Mouse (Mus musculus) T-helper 17 cell (primary cell): ENCODE data around the gene Gltp.

ENCODE experiments used
- in situ Hi-C, 2 experiments: fragments of 300-600 bp; cut with MboI, MseI; formaldehyde crosslinking; loops; 1 replicate in 1 of 2; 2 replicates in 1 of 2; pipeline ENCODE4 v1.15.1; 2025; ENCODE audit warnings: high pct_unique_total_duplicates in 2 of 2

Gene Gltp

DNA sequence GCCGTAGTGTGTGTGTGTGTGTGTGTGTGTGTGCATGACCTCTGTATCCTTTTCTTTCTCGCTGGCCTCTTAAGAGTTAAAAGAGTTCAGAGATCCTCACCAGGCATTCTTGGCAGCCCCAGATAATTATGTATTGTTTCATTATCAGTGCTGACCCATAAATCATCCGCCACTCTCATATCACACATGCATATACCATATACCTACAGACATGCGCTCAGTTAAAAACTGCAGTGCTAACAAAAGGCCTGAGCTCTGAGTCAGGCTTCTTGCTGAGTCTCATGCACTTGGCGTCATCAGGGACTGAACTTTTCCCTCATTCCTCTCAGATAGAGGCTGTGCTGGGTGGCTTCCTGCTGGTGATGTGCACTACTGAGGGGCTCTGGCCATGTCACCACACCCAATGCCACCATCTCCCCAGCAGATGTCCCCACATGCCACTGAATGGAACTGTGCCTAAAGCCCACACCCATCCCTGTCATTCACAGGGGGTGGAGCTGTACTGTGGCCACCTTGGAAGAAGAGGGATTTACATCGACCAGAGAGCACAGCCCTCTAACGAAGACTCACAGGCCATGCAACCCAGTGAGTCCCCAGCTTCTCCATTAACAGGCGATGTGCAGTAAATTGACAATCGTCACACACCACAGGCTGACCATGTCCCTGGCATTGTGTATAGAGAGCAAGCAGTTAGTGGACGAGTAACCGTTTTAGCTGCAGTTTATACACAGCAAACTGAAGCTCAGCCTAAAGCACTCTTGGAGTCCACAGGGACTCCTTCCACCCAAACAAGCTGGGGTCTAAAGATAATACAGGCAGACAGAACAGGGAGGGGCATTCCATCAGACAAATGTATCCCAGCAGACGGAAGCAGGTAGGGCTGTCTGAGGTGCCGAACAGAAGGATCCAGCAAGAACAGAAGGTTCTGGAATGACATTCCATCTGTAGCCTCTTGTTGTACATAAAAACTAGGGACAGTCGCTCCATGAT lies 11.9 kb upstream of the Gltp start:
- in situ Hi-C loops: no loop called here

DNA sequence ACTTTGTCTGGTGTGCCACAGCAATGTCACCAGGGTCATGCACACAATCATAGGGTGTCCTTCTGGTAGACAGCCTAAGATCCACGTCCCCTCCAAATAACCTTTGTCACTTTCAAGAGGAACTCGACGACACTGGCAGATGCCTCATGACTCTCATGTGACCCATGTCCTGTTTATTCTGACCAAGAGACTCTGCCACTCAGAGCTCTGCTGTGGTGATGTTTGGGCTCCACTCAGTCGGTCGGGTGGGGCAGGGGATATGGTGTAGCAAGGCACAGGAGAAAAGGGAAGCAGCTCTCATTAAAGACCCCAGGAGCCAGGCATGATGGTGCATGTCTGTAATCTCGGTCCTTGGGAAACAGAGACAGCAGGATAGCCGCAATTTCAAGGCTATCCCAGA lies 8.2 kb upstream of the Gltp start:
- in situ Hi-C loops: no loop called here

DNA sequence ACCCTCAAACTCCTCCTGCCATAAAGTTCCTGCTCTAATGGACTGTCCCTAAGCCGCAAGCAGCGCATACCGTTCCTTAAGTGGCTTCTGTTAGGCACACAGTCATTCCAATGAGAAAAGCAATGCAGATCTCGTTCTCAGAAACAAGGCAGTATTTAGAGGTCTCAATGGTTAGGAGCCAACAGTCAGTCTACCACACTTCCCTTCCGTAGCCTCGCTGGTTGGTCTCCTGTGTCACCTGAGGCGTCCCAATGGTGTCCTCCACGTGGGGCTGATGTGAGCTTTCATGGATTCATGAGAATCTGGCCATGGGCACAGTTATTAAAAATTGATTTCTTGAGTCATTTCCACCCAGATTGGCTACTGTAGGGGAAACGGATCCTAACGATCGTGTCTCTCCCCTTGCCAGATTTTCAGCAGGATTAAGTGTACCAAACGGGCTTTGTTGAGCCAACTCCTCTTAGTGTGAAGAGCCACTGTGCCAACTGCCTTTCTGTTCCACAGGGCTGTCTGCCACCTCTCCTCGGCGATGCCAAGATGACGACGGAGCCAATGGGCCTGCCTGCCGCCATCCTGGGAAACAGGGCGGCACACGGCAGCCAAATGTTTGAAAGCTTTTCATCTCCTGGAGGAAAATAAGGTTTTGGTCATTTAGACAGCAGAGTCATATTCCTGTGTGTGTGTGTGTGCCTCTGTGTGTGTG lies 7.4 kb upstream of the Gltp start:
- in situ Hi-C loops: no loop called here

DNA sequence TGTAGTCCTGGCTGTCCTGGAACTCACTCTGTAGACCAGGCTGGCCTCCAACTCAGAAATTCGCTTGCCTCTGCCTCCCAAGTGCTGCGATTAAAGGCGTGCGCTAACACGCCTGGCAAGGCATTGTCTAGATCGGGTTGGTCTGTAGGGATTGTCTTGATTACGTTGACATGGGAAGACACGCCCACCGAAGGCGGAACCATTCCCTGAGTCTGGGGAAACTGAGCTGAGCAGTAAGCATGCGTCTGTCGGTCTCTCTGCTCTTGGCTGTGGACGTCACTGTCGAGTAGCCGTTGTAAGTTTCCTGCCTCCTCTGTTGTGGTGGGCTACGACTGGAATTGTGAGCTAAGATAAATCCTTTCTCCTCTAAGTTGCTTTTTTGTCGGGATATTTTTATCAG lies 6.2 kb upstream of the Gltp start:
- in situ Hi-C loops: no loop called here

DNA sequence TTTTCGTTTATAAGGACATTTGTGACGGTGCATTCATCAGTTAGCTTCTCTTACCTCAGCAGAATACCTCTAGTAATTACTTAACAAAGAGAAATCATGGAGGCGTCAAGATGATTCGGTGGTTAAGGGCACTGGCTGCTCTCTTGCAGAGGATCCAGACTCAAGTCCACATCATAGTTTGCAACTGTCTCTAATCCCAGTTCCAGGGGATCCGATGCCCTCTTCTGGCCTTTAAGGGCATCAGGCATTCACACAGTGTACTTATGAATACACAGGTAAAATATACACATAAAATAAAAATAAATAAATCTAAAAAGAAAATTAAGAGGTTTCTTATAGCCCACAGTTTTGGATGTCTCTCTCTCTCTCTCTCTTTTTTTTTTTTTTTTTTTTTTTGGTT lies 5.0 kb upstream of the Gltp start:
- in situ Hi-C loops: no loop called here

DNA sequence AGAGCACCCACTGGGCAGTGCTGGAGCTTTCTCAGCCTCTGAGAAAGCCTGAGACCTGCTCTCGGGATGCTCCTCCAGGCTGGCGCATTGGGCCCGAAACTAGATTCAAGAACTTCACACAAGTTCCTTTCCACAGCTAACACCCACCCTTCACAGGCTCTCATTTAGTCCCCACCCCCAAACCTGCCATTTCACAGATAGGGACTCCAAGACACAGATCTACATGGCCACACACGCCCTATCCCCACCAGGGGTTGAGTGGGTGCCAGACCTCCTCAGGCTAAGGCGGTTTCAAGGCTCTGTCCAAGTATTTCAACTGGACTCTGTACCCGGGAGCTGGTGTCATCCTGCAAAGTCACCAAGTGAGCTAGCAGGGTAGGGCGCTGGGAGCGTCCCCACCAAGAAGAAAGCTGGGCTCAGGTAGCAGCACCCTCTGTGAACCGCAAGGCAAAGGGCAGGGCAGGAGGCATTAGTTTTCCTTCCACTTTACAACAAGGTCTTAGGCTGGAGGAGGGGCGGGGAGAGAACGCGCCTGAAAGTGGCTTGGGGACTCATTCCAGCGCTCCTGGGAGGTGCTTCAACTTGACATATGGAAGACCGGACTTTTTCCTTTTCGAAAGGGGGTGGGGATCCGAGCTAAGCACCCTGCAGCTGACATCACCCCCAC lies 951 bp downstream of the Gltp start:
- in situ Hi-C loops: no loop called here

DNA sequence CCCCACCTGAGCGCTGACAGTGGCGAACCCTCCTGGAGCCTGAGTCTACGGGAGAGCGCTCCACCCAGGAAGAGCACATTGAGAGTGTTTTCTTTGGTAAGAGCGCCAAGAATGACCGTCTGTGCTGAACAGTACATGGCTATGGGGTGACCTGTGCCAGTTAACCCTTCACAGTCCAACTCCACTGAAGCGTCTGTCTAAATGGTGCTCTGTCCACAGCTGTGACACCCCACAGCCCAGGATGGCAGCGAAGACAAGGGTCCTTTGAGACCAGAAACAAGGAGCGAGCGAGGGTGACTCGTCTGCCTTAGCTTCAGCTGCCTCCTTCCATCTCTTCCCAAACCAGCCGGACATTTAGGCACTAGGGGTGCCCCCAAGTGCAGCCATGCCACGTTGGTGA lies 2.1 kb downstream of the Gltp start:
- in situ Hi-C loops: no loop called here

DNA sequence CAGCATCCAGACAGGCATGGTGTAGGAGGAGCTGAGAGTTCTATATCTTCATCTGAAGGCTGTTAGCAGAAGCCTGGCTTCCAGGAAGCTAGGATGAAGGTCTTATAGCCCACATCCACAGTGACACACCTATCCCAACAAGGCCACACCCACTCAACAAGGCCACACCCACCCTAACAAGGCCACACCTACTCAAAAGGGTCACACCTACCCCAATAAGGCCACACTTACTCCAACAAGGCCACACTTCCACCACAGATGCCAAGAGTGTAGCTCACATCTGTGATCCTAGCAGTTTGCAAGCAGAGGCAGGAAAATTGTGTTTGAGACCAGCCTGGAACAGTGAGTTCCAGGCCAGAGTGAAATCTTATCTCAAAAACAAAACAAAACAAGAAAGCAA lies 2.9 kb downstream of the Gltp start:
- in situ Hi-C loops: no loop called here

DNA sequence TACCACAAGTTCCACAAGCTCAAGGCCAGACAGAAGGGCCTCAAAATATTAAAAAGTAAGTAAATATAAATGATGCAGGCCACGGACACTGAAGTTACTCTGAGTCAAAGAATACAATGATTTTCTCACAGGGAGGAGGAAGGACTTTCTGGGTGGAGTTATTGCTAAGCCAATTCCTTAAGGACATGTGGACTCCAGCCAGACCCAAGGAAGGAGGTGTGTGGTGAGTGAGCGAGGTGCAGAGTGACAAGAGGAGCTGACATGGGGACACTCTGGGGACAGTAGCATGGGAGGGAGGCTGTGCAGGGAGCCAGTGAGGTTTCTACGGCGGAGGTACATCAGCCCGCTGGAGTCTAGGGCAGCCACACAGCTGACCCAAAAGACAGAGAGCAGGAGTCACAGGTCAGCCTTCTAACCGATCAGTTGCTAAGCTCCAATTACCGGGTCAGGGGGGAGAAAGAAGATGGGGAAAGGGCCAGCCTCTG lies 4.0 kb downstream of the Gltp start:
- in situ Hi-C loops: no loop called here

DNA sequence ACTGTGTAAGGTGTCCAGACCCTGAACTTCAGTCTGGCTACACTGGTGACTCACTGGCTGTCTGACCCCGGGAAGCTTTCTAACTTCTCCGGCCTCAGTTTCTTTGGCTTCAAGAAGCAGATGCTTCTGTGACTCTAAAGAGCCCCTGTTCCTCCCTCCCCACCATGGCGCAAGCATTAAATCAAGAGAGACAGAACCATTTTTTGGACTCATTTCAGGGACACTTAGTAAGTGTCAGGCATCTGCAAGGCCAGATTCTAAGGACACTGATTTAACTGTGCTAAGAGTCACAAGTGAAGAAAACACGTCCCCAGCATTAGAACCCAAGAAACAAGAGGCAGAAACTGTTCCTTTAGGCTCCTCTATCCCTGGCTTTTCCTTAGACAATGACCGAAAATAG lies 4.8 kb downstream of the Gltp start:
- in situ Hi-C loops: no loop called here

DNA sequence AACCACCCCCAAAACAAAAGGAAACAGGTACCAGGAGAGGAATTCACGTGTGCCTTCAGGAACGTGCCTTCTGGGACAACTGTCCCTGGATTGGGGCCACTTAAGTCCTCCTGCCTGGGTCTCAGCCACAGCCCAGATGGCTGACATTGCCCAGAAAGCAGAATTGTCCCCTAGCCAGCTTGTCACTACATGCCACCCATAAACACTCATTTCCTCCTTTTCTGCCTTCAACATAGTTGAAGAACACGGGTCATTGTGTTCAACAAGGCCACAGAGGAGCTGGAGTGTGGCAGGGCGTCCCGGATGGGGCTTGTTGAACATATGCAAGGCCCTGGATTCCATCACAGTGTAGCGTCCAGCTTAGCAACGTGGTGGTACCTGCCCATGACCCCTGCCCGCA lies 9.1 kb downstream of the Gltp start:
- in situ Hi-C loops: no loop called here

DNA sequence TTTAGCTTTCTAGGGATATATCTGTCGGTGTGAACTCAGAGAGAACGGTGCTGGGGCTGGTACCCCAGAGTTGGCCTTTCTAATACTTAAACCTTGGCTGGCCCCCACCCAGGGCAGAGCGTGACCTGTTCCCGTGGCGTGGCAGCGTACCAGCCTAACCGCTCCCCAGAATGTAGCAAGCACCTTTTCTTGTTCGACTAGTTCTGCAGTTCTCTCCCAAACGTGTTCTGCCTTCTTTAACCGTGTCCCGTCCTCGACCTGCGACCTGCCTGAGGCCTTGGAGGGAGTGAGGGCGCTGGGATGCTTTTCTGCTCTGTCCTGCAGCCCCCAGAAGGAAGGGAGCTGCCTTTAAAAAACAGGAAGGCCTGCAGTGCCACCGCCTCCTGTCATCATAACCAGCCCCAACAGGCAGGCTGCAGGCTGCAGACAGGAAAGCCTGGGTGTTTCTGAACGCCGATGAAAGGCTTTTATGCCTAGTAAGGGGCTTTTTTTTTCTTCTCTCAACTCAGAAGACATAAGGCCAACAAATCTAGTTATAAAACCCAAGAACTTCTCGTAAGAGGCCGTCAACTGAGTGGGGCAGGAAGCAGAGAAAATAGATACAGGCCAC lies 10.0 kb downstream of the Gltp start:
- in situ Hi-C loops: no loop called here

DNA sequence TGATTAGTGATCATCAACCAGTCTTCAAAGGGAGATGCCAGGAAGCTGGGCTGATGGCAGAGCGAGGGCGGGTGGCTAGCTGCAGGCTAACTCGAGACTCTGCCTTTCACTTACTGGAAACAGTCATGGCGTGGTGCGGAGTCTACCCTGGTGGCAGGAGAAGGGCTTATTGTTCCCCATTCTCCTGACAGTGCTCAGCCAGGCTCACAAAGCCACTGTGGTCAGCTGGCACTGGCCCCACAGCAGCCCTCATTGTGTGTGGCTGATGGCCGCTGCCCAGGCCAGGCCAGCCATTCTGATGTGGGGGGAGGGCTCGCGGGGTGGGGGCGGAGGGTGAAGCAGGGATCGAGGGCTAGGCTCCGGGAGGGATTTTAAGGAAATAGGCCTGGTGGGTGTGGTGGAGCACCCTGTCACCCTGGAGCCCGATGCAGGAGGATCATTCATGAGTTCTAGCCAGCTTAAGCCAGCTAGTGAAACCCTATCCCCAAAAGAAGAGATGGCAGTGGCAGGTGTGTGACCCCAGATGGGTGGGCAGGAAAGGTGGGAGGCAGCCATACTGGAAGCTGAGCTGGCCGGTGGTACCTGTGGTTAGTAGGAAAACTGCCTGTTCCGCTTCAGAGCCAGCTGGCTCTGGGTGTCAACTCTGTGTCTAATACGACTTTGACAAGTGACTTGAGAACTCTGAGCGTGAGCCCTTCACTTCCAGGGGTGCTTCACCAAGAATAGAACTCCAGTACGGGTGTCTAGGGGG lies 10.8 kb downstream of the Gltp start:
- in situ Hi-C loops: loop anchor here in 1 of 2 experiments (5.0 kb wide), 1 partner anchor 53 kb away; no protein-coding TSS in a partner anchor

DNA sequence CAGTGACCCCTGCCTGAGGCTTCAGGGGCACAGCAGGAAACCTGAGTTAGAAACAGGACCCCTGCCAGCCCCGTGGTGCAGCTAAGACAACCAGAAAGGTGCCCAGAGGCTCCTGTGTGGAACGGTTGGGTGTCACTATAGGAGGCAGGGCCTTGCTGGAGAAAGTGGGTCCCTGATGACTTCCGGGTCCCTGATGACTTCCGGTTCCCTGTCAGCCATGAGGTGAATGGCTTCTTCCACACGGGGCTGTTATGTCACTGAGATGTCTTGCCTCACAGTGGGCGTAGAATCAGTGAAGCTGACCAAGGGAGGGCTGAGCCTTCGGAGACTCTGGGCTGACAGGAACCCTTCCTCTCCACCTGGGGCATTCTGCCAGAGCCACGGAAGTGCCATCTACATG lies 16.2 kb downstream of the Gltp start:
- in situ Hi-C loops: no loop called here

DNA sequence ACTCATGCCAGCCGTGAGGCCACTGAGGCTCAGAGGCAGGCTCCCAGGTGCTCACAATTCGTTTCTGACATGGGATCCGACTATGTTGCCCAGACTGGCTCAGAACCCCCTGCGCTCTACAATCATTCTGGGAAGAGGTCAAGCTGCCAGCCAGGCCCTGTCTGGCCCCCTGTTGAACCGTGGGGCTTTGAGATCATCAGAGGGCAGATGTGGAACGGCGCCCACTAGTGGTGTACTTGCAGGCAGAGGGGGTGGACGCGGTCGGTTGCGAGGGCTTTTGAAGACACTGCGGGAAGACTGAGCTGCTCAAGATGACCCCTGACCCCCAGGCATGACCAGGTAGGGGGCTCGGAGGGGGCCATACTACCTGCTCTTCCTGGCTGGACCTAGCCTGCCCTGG lies 17.7 kb downstream of the Gltp start:
- in situ Hi-C loops: no loop called here

DNA sequence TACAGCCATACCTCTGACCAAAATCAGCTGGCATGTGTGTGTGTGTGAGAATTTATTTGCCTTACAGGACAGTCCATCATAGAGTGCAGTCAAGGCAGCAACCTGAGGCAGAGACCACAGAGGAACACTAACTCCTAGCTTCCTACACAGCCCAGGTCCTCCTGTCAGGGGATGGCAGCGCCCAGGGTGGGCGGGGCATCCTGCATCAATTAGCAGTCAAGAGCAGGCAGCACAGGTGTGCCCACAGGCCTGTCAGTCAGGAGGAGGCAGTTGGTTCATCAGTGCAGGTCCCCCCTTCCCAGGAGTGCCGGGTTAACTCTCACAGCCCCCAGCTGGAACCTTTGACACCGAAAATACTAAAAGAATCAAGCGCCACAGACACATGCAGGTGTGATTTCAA lies 21.8 kb downstream of the Gltp start:
- in situ Hi-C loops: no loop called here

DNA sequence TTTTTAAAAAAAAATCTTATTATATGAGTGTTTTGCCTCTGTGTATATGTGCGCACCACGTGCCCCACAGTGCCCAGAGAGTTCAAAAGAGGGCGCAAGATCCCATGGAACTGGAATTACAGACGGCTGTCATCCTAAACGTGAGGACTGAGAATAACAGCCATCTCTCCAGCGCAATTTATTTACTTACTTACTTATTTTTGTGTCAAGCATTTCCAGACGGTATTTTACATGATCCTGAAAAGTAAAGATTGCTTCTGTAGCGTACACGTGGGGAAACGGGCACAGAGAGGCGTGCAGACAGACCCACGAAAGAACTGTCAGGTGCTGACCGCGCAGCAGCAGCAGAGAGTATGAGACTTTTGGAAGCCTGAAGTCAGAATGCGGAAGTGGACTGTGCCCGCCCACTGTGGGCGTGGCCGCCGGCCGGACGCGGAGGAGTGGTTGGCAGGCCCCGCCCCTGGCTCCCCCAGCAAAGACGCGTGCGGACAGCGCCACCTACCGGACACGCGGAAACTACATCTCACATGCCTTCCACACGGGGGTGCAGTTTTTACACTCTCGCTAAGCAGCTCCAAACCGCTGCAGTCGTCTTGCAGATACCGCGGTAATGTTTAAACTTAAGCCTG lies 23.4 kb downstream of the Gltp start:
- in situ Hi-C loops: no loop called here

DNA sequence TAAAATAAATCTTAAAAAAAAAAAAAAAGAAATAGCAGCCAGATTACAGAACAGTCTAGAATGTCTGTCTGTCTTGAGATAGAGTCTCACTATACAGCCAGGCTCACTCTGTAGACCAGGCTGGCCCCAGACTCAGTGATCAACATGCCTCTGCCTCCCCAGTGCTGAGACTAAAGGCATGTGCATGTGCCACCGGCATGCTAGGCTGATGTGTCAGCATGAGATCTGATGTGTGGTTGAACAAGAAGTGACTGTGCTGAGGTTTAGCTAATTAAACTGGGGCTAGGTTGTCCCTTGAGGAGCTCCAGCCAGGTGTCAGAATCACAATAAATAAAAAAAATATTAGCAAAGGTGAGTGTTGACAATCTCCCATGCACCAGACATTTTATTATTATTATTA lies 24.1 kb downstream of the Gltp start:
- in situ Hi-C loops: no loop called here

DNA sequence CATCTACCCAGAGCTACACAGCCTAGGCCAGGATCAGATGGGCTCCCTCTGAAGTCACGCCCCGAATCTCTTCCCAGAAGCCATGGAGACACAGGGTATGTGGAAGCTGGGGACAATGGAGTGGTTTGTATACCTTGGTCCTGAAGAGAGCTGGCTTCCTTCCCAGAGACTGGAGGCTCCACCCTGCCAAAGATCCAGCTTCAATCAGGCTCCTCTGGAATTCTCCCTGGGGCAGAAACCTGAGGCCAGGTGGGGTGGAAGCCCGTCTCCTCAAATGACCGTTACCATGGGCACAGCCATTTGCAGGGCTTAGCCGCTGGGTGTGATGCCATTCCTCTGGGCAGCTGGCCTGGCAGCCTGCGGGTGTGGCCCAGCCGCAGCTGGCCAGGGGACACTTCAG lies 26.0 kb downstream of the Gltp start:
- in situ Hi-C loops: no loop called here

DNA sequence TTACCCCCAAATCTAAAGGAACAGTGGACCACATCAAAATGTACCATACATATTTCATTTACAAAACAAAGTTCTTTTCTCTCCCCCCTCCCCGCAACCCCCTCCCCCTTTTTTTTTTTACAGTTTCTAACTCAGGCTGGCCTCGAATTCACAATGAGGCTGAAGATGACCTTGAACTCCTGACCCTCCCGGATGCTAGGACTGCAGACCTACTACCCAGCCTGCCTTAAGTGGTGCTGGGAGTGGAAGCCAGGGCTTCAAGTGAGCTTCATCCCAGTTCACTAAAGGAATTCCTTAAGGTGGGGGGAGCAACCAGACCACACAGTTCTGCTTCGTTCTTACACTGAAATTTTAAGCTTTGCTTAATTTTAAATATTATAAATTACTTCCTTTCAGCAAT lies 26.6 kb downstream of the Gltp start:
- in situ Hi-C loops: no loop called here

DNA sequence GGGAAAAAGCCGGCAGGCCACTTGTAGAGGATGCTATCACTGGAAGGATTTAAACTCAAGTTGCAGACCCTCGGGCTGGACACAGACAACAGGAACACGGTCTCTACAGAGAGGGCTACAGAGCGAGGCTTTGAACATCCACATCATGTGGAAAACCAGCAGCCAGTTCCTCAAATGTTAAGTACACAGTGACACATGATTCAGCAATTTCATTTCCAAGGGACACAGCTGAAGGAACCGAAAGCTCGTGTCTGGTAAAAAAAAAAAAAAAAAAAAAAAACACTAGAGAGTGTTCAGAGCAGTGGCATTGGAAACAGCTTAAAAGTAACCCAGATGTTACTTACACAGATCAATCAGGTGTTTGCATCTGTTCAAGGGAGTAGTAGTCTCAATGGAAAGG lies 29.8 kb downstream of the Gltp start:
- in situ Hi-C loops: no loop called here
